Mouse (Mus musculus) liver, postnatal 0 days (tissue): ENCODE measurements around the gene Ptx3. TPM values are rescaled to one million over a fixed set of nuclear protein-coding genes. Genes with fewer than 3 reads are reported as not detected.

ENCODE experiments used
- ATAC-seq: fragments of 200-750 bp; cut with Nextera tagmentation; 2 replicates; pipeline ENCODE4 v1.8.0; 2017; ENCODE audit warnings: mild to moderate bottlenecking, moderate library complexity
- DNase-seq: peaks from one replicate; pipeline ENCODE4 v3.0.0-alpha.2; 2016
- H3K27ac ChIP-seq: fragments of 300-500 bp; sonication (generic); 2 replicates; pipeline ENCODE4 v1.5.1; 2014; ENCODE audit warnings: antibody characterized with exemption, moderate library complexity, mild to moderate bottlenecking, low read depth
- H3K27me3 ChIP-seq: fragments of 300-500 bp; sonication (generic); 2 replicates; pipeline ENCODE4 v1.6.1; 2014; ENCODE audit warnings: low read length, control low read depth, mixed read lengths; ENCODE audit not compliant: insufficient read depth
- H3K36me3 ChIP-seq: fragments of 300-500 bp; sonication (generic); replicated peaks from 2 replicates; pipeline ENCODE4 v1.6.1; 2014; ENCODE audit warnings: mild to moderate bottlenecking, control low read depth, low read length, moderate library complexity, mixed read lengths; ENCODE audit not compliant: insufficient read depth
- H3K4me1 ChIP-seq: fragments of 300-500 bp; sonication (generic); 2 replicates; pipeline ENCODE4 v1.6.1; 2014; ENCODE audit warnings: antibody characterized with exemption, mild to moderate bottlenecking, control low read depth; ENCODE audit not compliant: insufficient read depth
- H3K4me2 ChIP-seq: fragments of 300-500 bp; sonication (generic); 2 replicates; pipeline ENCODE4 v1.6.1; 2014; ENCODE audit warnings: low read depth, mild to moderate bottlenecking, low read length, moderate library complexity, mixed read lengths
- H3K4me3 ChIP-seq: fragments of 300-500 bp; sonication (generic); 2 replicates; pipeline ENCODE4 v1.5.1; 2014; ENCODE audit warnings: low read depth, low read length
- H3K9ac ChIP-seq: fragments of 300-500 bp; sonication (generic); replicated peaks from 2 replicates; pipeline ENCODE4 v1.6.1; 2014; ENCODE audit warnings: mild to moderate bottlenecking, moderate library complexity
- H3K9me3 ChIP-seq: fragments of 300-500 bp; sonication (generic); 2 replicates; pipeline ENCODE4 v1.6.1; 2016; ENCODE audit warnings: mild to moderate bottlenecking, control low read depth, low read length, mixed read lengths
- CTCF ChIP-seq: sonication (generic); IDR thresholded peaks from 2 replicates; pipeline ENCODE4 v1.5.1; 2016; ENCODE audit warnings: antibody characterized with exemption, low read depth
- EP300 ChIP-seq: IDR thresholded peaks from 2 replicates; pipeline ENCODE4 v1.6.1; 2016; ENCODE audit warnings: antibody characterized with exemption, low read depth, mild to moderate bottlenecking
- WGBS: fragments of 180-500 bp; shearing (Covaris S2); extraction: QIAGEN DNeasy Blood & Tissue Kit; methylation state at CpG from one replicate; pipeline ENCODE4 v1.1.7; 2014; ENCODE audit not compliant: insufficient replicate concordance; 5-methylcytosine and 5-hydroxymethylcytosine counted together
- polyA plus RNA-seq: library from polyadenylated mRNA; unstranded; fragments of >200 nt; fragmentation: Nextera tagmentation; extraction: Ambion mirVana; gene quantifications from 2 replicates; pipeline ENCODE4 v1.2.1, GENCODE M21; 2015

Gene Ptx3
- 0.06 and 0.07 TPM in 2 replicates for polyA plus RNA-seq

- H3K4me3 ChIP-seq = peak within 1 kb of the TSS; percentile 31
- no peak within 1 kb of the TSS for H3K9ac ChIP-seq
- WGBS = 5% methylated on average over 20 of the region's 20 CpGs
- H3K9me3 ChIP-seq = no peaks in the 10 kb centered on the region
- H3K27me3 ChIP-seq = peaks cover 26% of the 10 kb centered on the region
- peaks cover 3% of the 10 kb centered on the region; the same call in 1 of the 2 replicates for H3K4me1 ChIP-seq
- no peaks in the 10 kb centered on the region for H3K36me3 ChIP-seq
- H3K27ac ChIP-seq = no peak within 1 kb of the TSS
- ATAC-seq = no peak
- DNase-seq = no peak
- no peak for TF ChIP-seq CTCF
- TF ChIP-seq EP300 = no peak
- peak within 1 kb of the TSS; percentile 63 for H3K4me2 ChIP-seq
Measured at GRCm38 (mm10) chr3:66219655-66220191, at the start of gene Ptx3. Gene Ptx3 (plus strand): TSS chr3:66219910.

GRCm38 (mm10) chr3:66172907-66173306, 46.8 kb upstream of the Ptx3 start:
- TF ChIP-seq EP300 = no peak
- TF ChIP-seq CTCF = no peak
- no peaks in the 10 kb centered on the region for H3K36me3 ChIP-seq
- H3K9me3 ChIP-seq = no peaks in the 10 kb centered on the region
- no peaks in the 10 kb centered on the region for H3K27me3 ChIP-seq
- H3K4me1 ChIP-seq = no peaks in the 10 kb centered on the region
- H3K27ac ChIP-seq = no peak overlapping the region
- no peak overlapping the region for H3K4me3 ChIP-seq
- DNase-seq (no peak), ATAC-seq (no peak)
- H3K4me2 ChIP-seq = no peak overlapping the region
- no peak overlapping the region for H3K9ac ChIP-seq
- WGBS = 75% methylated on average over 5 of the region's 5 CpGs

- no peaks in the 10 kb centered on the region for H3K9me3 ChIP-seq
- no peak for ATAC-seq
- WGBS = 61% methylated on average over 2 of the region's 2 CpGs
Measured at GRCm38 (mm10) chr3:66179647-66180046, 40.1 kb upstream of the Ptx3 start.

GRCm38 (mm10) chr3:66193910-66194562, 25.7 kb upstream of the Ptx3 start:
- Histone ChIP-seq H3K27ac (no peak overlapping the region), H3K9ac (no peak overlapping the region), H3K27me3 (no peaks in the 10 kb centered on the region), H3K4me2 (no peak overlapping the region), H3K4me1 (no peaks in the 10 kb centered on the region), H3K9me3 (no peaks in the 10 kb centered on the region), H3K36me3 (no peaks in the 10 kb centered on the region), H3K4me3 (no peak overlapping the region)
- TF ChIP-seq CTCF (no peak), EP300 (no peak)
- DNase-seq (no peak), ATAC-seq (no peak)
- 72% methylated on average over 3 of the region's 3 CpGs for WGBS

More at GRCm38 (mm10) chr3:66179647-66180046, 40.1 kb upstream of the Ptx3 start:
- Histone ChIP-seq H3K36me3 (no peaks in the 10 kb centered on the region), H3K9ac (no peak overlapping the region), H3K4me2 (no peak overlapping the region), H3K27me3 (no peaks in the 10 kb centered on the region), H3K4me3 (no peak overlapping the region), H3K4me1 (no peaks in the 10 kb centered on the region), H3K27ac (no peak overlapping the region)
- DNase-seq = no peak
- no peak for TF ChIP-seq EP300
- TF ChIP-seq CTCF = peak; percentile 30

- no peak overlapping the region for H3K4me3 ChIP-seq
- H3K36me3 ChIP-seq = no peaks in the 10 kb centered on the region
- H3K9ac ChIP-seq = no peak overlapping the region
- no peaks in the 10 kb centered on the region for H3K9me3 ChIP-seq
- TF ChIP-seq CTCF (no peak), EP300 (no peak)
- ATAC-seq = no peak
- no peak for DNase-seq
- no peak overlapping the region for H3K4me2 ChIP-seq
- no peak overlapping the region for H3K27ac ChIP-seq
- H3K4me1 ChIP-seq = no peaks in the 10 kb centered on the region
- no peaks in the 10 kb centered on the region for H3K27me3 ChIP-seq
- WGBS = 81% methylated on average over 4 of the region's 4 CpGs
Measured at GRCm38 (mm10) chr3:66208836-66209573, 10.7 kb upstream of the Ptx3 start.

- ATAC-seq (no peak), DNase-seq (no peak)
- H3K27me3 ChIP-seq = no peaks in the 10 kb centered on the region
- no peak overlapping the region for H3K4me3 ChIP-seq
- no peaks in the 10 kb centered on the region for H3K9me3 ChIP-seq
- WGBS = 77% methylated on average over 1 of the region's 1 CpGs
- H3K4me2 ChIP-seq = no peak overlapping the region
- H3K4me1 ChIP-seq = no peaks in the 10 kb centered on the region
- H3K9ac ChIP-seq = no peak overlapping the region
- no peak for TF ChIP-seq EP300
- TF ChIP-seq CTCF = no peak
- no peak overlapping the region for H3K27ac ChIP-seq
- H3K36me3 ChIP-seq = no peaks in the 10 kb centered on the region
Measured at GRCm38 (mm10) chr3:66213524-66213923, 6.2 kb upstream of the Ptx3 start.
